Mouse (Mus musculus) brain, adult 2 months (tissue): Measurements from ENCODE around the gene Spata31d1a.
"Not testable (repeated sequence)": the region's sequence is repeated elsewhere in the genome, so short reads cannot be mapped to it uniquely, and the experiment has no call there.

Source experiments
- DNase-seq: peaks from one replicate; pipeline ENCODE4 v3.0.0; 2011; ENCODE audit warnings: low read depth, low spot score

Gene Spata31d1a

GRCm38 (mm10) chr13:59703514-59703913 lies 6.6 kb downstream of the Spata31d1a start:
- peak; percentile 76 for DNase-seq

GRCm38 (mm10) chr13:59700137-59700536 lies 10.0 kb downstream of the Spata31d1a start:
- not testable (repeated sequence) for DNase-seq

- DNase-seq: peak; percentile 71
These were observed 11.0 kb downstream of the Spata31d1a start for GRCm38 (mm10) chr13:59699131-59699530.

GRCm38 (mm10) chr13:59695781-59696180 lies 14.3 kb downstream of the Spata31d1a start:
- DNase-seq: no peak

GRCm38 (mm10) chr13:59694008-59694407 lies 16.1 kb downstream of the Spata31d1a start, which contains the start of gene 4921517D22Rik:
Gene 4921517D22Rik, minus strand, starts transcription at chr13:59694108.
- DNase-seq: no peak

GRCm38 (mm10) chr13:59691478-59691877 lies 18.7 kb downstream of the Spata31d1a start:
- no peak for DNase-seq

- no peak for DNase-seq
These were observed 19.6 kb downstream of the Spata31d1a start for GRCm38 (mm10) chr13:59690576-59690975.

- DNase-seq: no peak
These were observed 20.3 kb downstream of the Spata31d1a start for GRCm38 (mm10) chr13:59689843-59690242.

GRCm38 (mm10) chr13:59689313-59689712 lies 20.8 kb downstream of the Spata31d1a start:
- DNase-seq: no peak

GRCm38 (mm10) chr13:59688338-59688770 lies 21.8 kb downstream of the Spata31d1a start:
- no peak for DNase-seq

GRCm38 (mm10) chr13:59685236-59685635 lies 24.9 kb downstream of the Spata31d1a start:
- DNase-seq: no peak

GRCm38 (mm10) chr13:59682629-59683028 lies 27.5 kb downstream of the Spata31d1a start:
- no peak for DNase-seq

GRCm38 (mm10) chr13:59679908-59680307 lies 30.2 kb downstream of the Spata31d1a start:
- DNase-seq: no peak

- DNase-seq: no peak
These were observed 30.8 kb downstream of the Spata31d1a start for GRCm38 (mm10) chr13:59679306-59679705.

- DNase-seq: no peak
These were observed 33.6 kb downstream of the Spata31d1a start for GRCm38 (mm10) chr13:59676316-59677229.

- DNase-seq: peak; percentile 59
These were observed 34.7 kb downstream of the Spata31d1a start, which contains the start of gene Golm1 for GRCm38 (mm10) chr13:59675151-59676011. Gene Golm1, minus strand, starts transcription at chr13:59675811.

GRCm38 (mm10) chr13:59674761-59675150 lies 35.4 kb downstream of the Spata31d1a start:
- DNase-seq: peak; percentile 54

GRCm38 (mm10) chr13:59674215-59674614 lies 35.9 kb downstream of the Spata31d1a start:
- peak; percentile 29 for DNase-seq

- DNase-seq: no peak
These were observed 36.5 kb downstream of the Spata31d1a start for GRCm38 (mm10) chr13:59673597-59673996.

GRCm38 (mm10) chr13:59672248-59672647 lies 37.9 kb downstream of the Spata31d1a start:
- DNase-seq: peak; percentile 58

GRCm38 (mm10) chr13:59671521-59671920 lies 38.6 kb downstream of the Spata31d1a start:
- DNase-seq: no peak

GRCm38 (mm10) chr13:59669946-59670345 lies 40.2 kb downstream of the Spata31d1a start:
- DNase-seq: peak; percentile 75
